Mouse (Mus musculus) hindbrain, embryonic 10.5 days (tissue): ENCODE data around the gene Prkab2. TPM values are rescaled to one million over a fixed set of nuclear protein-coding genes. Genes with fewer than 3 reads are reported as not detected.

Experiments used
- DNase-seq: peaks from one replicate; pipeline ENCODE4 v3.0.0-alpha.2; 2017; ENCODE audit warnings: low spot score
- H3K27ac ChIP-seq: fragments of 300-500 bp; sonication (generic); 2 replicates; pipeline ENCODE4 v1.5.1; 2016; ENCODE audit warnings: mild to moderate bottlenecking, moderate library complexity
- H3K27me3 ChIP-seq: fragments of 300-500 bp; sonication (generic); 2 replicates; pipeline ENCODE4 v1.6.1; 2016; ENCODE audit warnings: mild to moderate bottlenecking; ENCODE audit not compliant: poor library complexity, insufficient read depth, severe bottlenecking
- H3K36me3 ChIP-seq: fragments of 300-500 bp; sonication (generic); 2 replicates; pipeline ENCODE4 v1.6.1; 2016; ENCODE audit warnings: mild to moderate bottlenecking, moderate library complexity
- H3K4me1 ChIP-seq: fragments of 300-500 bp; sonication (generic); replicated peaks from 2 replicates; pipeline ENCODE4 v1.6.1; 2016; ENCODE audit warnings: mild to moderate bottlenecking
- H3K4me3 ChIP-seq: fragments of 300-500 bp; sonication (generic); 2 replicates; pipeline ENCODE4 v1.5.1; 2016; ENCODE audit warnings: mild to moderate bottlenecking, moderate library complexity
- H3K9me3 ChIP-seq: fragments of 300-500 bp; sonication (generic); 2 replicates; pipeline ENCODE4 v1.6.1; 2016; ENCODE audit warnings: mild to moderate bottlenecking, moderate library complexity
- WGBS: fragments of 180-500 bp; shearing (Covaris S2); methylation state at CpG from one replicate; pipeline ENCODE4 v1.1.7; 2016; 5-methylcytosine and 5-hydroxymethylcytosine counted together
- polyA plus RNA-seq: library from polyadenylated mRNA; unstranded; fragments of >200 nt; fragmentation: Nextera tagmentation; extraction: Ambion mirVana; gene quantifications from 2 replicates; pipeline ENCODE4 v1.2.1, GENCODE M21; 2016

The Prkab2 gene
- polyA plus RNA-seq, result 6.4 and 7.4 TPM in 2 replicates

DNA sequence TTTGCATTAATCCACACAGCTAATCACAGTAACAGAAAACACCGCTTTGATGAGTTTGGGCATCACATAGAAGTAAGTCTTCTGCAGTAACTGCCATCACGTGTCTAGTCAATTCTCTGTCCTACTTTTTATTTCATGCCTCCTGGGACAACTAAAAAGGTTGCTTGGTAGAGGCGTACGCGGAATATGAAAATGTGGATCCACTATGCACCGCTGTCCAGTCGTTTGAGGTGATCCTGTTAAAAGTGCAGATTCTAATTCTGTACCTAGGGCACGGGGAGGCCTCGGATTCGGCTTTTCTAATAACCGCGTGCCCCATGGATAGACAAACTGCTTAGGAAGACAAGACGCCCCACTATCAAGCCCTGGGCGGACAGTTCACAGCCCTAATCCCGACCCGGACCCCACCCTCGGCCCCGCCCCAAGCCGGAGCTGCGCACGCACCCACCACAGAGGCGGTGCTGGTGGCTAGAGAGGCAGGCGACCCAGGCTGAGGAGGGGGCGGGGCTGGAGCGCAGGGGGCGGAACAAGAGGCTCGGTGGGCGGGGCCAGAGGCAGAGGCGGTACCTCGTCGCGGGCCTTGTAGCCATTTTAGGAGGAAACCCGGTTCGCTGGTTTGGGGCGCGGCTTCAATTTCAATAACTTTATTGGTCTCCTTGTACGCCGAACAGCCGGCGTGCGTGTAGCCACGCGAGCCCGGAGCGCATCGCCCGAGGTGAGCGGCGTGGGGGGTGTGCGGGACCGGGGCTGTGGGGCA is at the start of gene Prkab2:
Prkab2 (plus strand) TSS at position 539 of the 757 bp plus-strand sequence.
- H3K4me1 ChIP-seq, result peaks cover 17% of the 10 kb centered on the region
- H3K36me3 ChIP-seq, result peaks cover 7% of the 10 kb centered on the region
- H3K27ac ChIP-seq, result peak within 1 kb of the TSS; percentile 89
- WGBS, result 2% methylated on average over 51 of the region's 51 CpGs
- no peaks in the 10 kb centered on the region for H3K27me3 ChIP-seq
- H3K9me3 ChIP-seq, result 0 out of 2 replicates have a peak, but pooled peaks cover 3% of the 10 kb centered on the region
- DNase-seq, result peak; percentile 100
- H3K4me3 ChIP-seq, result peak within 1 kb of the TSS; percentile 87

DNA sequence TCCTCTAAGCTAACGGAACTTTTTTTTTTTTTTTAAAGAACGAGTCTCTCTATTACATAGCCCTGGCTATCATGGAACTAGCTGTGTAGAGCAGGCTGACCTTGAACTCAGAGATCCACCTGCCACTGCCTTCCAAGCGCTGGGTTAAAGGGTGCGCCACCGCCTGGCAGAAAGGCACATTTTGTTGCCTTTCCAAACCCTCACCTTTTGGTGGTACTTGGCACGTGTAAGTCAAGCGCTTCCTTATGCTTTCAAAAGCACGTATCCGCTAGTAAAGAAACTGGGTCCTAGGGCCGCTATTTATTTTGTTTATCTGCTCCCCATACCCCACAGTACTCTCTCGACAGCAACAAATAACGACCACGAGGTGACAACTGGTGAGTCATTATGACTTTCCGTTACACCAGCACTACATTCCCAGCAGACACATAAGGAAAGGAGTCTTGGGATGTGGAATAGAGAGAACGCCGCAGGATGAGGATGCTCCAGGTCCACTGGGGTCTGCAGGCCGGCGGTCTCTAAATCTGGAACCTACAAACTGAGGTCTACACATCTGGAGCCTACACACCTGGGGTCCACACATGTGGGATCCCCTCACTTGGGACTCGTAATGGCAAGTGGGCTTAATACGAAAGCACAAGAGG is 48.7 kb upstream of the Prkab2 start:
- no peaks in the 10 kb centered on the region for H3K36me3 ChIP-seq
- H3K27ac ChIP-seq, result peak overlapping the region; percentile 99
- no peaks in the 10 kb centered on the region for H3K27me3 ChIP-seq
- 3% methylated on average over 20 of the region's 20 CpGs for WGBS
- H3K4me1 ChIP-seq, result peaks cover 17% of the 10 kb centered on the region
- DNase-seq, result peak; percentile 17
- peak overlapping the region; percentile 80 for H3K4me3 ChIP-seq
- no peaks in the 10 kb centered on the region for H3K9me3 ChIP-seq

DNA sequence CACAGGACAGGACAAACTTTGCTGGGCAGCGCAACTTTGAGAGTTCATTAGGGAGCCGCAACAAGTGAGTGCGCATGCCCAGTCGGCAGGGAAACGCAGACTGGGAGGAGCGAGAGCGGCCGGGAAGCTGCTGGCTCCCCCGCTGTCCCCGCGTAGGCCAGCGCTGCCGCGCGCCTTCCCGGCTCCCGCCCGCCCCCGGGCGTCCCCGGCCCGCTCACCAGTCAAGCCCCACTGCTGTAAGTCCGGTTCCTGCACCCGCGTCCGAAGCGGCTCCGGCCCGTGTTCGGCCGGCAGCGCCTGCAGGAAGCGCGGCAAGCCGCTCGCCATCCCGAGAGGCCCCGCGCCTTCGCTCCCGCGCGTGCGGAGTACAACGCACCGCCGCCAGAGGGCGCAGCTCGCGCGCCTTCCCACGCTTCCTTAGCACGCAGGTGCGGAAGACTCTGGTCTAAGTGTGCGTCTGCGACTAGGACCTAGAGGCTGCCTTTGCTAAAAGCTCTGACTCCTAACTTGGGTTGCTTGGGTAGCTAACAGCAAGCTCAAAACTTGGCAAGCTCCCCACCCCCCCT is 48.1 kb upstream of the Prkab2 start, which contains the start of gene Chd1l:
Chd1l (minus strand) TSS at position 359 of the 566 bp plus-strand sequence.
- peak within 1 kb of the TSS; percentile 99 for H3K27ac ChIP-seq

DNA sequence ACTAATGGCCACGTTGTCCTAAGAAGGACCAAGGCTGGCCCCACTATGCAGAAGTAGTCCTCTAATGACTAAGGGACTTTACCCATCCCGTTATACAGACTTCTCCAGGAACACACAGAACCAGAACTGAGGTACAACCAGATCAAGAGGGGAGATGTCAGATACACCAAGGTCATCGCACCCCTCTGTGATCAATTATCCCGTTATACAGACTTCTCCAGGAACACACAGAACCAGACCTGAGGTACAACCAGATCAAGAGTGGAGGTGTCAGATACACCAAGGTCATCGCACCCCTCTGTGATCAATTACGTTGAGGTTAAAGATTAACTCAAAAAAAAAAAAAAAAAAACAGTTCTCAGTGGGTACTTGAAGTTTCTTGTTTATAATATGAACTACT is 47.0 kb upstream of the Prkab2 start:
- Histone ChIP-seq H3K4me3 (no peak overlapping the region), H3K4me1 (peaks cover 17% of the 10 kb centered on the region), H3K36me3 (no peaks in the 10 kb centered on the region), H3K27ac (no peak overlapping the region), H3K27me3 (no peaks in the 10 kb centered on the region), H3K9me3 (no peaks in the 10 kb centered on the region)
- 90% methylated on average over 6 of the region's 6 CpGs for WGBS
- no peak for DNase-seq

More for the DNA sequence above, 48.1 kb upstream of the Prkab2 start, which contains the start of gene Chd1l:
- no peaks in the 10 kb centered on the region for H3K27me3 ChIP-seq
- H3K36me3 ChIP-seq, result no peaks in the 10 kb centered on the region
- H3K4me3 ChIP-seq, result peak within 1 kb of the TSS; percentile 80
- DNase-seq, result peak; percentile 94
- no peaks in the 10 kb centered on the region for H3K9me3 ChIP-seq
- 1% methylated on average over 56 of the region's 56 CpGs for WGBS
- H3K4me1 ChIP-seq, result peaks cover 17% of the 10 kb centered on the region

DNA sequence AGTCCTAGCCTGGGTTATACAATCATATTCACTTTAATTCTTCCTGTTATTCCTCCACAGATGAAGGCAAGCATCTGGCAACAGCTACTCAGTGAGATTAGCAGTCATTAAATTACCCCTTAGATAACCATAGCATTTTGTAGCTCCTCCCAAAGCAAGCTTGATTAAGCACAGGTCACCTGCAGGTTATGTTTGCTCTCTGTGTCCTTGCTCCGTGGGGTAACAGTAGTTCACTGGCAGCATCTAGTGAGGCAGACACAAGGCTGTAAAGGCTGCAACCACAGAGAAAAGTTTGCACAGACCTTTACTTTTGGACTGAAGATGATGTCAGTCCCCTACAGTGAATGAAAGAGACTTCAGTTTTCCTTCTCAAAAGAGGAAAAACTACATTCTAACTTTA is 42.8 kb upstream of the Prkab2 start:
- DNase-seq, result no peak
- H3K4me1 ChIP-seq, result no peaks in the 10 kb centered on the region; the same call in 1 of the 2 replicates
- no peaks in the 10 kb centered on the region for H3K27me3 ChIP-seq
- no peak overlapping the region for H3K4me3 ChIP-seq
- no peaks in the 10 kb centered on the region for H3K9me3 ChIP-seq
- H3K36me3 ChIP-seq, result no peaks in the 10 kb centered on the region
- H3K27ac ChIP-seq, result no peak overlapping the region
- 47% methylated on average over 1 of the region's 1 CpGs for WGBS

DNA sequence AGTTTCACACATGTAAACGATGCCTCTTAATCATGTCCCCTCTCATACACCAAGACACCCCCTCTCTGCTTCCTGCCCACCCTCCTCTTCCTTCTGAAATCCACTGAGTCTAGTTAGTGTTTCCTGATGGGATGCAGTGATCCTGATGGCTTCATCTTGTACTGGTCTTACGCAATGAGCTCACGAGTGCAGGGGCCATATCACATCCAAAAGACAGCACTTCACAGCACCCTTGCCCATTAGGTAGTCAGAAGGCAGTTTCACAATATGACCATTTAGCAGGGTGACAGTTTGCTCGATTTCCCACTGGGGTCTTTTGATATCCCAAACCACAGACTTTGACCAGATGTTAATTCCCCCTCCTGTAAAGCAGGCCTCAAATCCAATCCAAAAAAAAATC is 42.1 kb upstream of the Prkab2 start:
- no peak overlapping the region for H3K27ac ChIP-seq
- no peaks in the 10 kb centered on the region for H3K9me3 ChIP-seq
- WGBS, result 88% methylated on average over 4 of the region's 4 CpGs
- no peak overlapping the region for H3K4me3 ChIP-seq
- H3K36me3 ChIP-seq, result no peaks in the 10 kb centered on the region
- no peaks in the 10 kb centered on the region for H3K27me3 ChIP-seq
- H3K4me1 ChIP-seq, result no peaks in the 10 kb centered on the region
- DNase-seq, result no peak

DNA sequence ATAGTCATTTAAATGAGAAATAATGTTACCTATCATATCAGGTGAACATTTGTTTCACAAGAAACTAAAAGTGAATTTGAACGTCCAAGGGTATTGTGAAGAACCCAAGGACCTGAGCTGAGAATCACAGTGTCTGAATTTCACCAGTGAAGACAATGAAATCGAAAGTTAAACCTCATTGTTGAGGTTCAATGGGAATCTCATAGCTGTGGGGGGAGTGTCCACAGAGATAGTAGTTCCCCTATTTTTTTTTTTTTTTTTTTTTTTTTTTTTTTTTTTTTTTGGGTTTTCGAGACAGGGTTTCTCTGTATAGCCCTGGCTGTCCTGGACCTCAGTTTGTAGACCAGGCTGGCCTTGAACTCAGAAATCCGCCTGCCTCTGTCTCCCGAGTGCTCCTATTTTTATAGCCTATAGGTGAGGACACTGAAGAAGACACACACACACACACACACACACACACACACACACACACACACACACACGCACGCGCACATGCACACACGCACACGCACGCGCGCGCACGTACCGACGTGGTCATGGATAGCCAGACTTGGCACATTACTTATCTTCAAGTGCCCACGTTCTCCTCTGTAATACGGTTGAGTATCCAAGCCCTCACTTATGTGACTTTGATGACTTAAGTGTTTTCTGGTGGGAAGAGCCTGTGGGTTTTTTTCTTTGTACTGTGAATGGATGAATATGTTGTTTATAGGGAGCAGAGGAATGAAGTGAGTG is 40.7 kb upstream of the Prkab2 start:
- Histone ChIP-seq H3K4me1 (no peaks in the 10 kb centered on the region), H3K27ac (no peak overlapping the region), H3K36me3 (no peaks in the 10 kb centered on the region), H3K9me3 (no peaks in the 10 kb centered on the region), H3K4me3 (no peak overlapping the region), H3K27me3 (no peaks in the 10 kb centered on the region)
- WGBS, result 95% methylated on average over 19 of the region's 19 CpGs
- DNase-seq, result no peak

DNA sequence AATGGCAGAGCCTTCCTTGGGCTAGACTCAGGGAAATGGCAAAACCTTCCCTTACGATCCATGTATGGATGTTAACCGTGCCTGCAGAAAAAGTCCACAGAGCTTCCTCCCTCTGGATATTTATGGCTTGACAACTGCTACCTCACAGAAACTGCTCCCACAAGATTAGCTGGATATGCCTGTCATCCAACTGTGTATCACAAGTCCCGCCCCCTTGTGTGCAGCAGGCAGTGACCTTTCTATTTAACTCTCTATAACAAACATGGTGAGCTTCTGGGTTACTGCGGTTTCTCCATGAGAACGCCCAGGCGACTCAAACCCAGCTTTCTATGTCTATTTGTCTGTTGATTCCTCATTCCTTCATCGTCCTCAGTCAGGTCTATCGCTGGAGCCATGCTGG is 40.1 kb upstream of the Prkab2 start:
- DNase-seq, result no peak
- H3K36me3 ChIP-seq, result no peaks in the 10 kb centered on the region
- no peaks in the 10 kb centered on the region for H3K4me1 ChIP-seq
- 91% methylated on average over 8 of the region's 8 CpGs for WGBS
- H3K4me3 ChIP-seq, result no peak overlapping the region
- H3K27me3 ChIP-seq, result no peaks in the 10 kb centered on the region
- no peak overlapping the region for H3K27ac ChIP-seq
- H3K9me3 ChIP-seq, result no peaks in the 10 kb centered on the region

DNA sequence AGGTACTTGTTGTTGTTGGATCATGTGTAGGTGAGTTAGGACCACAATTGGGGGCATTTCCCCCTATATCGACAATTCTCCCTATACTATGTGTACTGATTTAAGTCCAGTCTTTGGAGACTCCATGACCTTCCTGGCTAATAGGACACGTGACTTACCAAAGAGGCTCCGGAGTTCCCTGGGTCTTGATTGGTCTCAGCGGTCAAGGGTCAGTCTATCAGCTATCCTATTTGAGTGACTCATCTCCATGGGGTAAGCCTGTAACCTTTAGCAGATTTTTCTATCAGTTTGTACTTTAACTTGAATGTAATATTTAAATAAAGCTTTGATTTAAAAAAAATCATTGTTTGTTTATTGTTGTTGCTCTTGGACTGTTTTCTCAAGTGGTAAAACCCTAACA is 37.3 kb upstream of the Prkab2 start:
- H3K4me3 ChIP-seq, result no peak overlapping the region
- 88% methylated on average over 4 of the region's 4 CpGs for WGBS
- H3K9me3 ChIP-seq, result no peaks in the 10 kb centered on the region
- no peaks in the 10 kb centered on the region for H3K27me3 ChIP-seq
- H3K4me1 ChIP-seq, result no peaks in the 10 kb centered on the region
- no peaks in the 10 kb centered on the region for H3K36me3 ChIP-seq
- H3K27ac ChIP-seq, result no peak overlapping the region
- no peak for DNase-seq

DNA sequence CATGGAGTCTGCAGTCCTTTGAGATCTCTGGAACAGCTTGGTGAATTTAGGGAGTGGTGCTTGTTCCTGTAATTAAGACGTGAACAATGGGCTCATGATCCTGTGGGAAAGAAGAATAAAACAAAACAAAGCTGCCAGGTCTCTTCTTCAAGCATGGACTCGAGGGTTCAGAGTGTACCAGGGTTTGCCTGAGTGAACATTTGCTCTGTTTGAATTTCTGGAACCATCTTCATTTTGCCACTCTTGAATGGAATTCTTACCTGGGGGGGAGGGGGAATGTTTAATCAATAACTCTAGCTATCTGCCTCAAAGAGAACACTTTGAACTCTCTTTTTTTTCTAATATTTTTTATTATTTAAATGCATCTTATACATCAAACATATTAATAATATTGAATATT is 33.4 kb upstream of the Prkab2 start:
- no peak for DNase-seq
- Histone ChIP-seq H3K27me3 (no peaks in the 10 kb centered on the region), H3K4me3 (no peak overlapping the region), H3K4me1 (peaks cover 9% of the 10 kb centered on the region), H3K27ac (no peak overlapping the region), H3K9me3 (no peaks in the 10 kb centered on the region), H3K36me3 (no peaks in the 10 kb centered on the region)
- WGBS, result 49% methylated on average over 2 of the region's 2 CpGs

DNA sequence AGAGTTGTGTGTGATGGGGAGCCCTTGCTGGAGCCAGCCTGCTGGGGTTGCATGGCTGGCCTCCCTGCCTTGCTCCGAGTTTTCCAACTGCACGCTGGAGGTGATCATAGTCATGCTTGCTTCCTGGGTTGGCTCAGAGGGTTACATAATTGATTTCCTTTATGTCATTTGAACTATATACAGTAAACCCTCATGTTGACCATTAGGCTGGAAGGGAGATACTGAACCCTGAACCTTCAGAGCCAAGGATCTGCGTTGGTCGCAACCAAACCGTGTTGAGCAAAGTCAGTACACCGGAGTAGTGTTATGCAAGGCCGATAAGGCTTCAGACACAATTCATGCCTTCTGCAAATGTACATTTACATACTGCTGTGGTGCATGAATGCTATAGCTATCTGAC is 30.1 kb upstream of the Prkab2 start:
- WGBS, result 81% methylated on average over 7 of the region's 7 CpGs
- H3K36me3 ChIP-seq, result no peaks in the 10 kb centered on the region
- no peak overlapping the region for H3K27ac ChIP-seq
- H3K9me3 ChIP-seq, result no peaks in the 10 kb centered on the region
- DNase-seq, result no peak
- H3K27me3 ChIP-seq, result no peaks in the 10 kb centered on the region
- no peak overlapping the region for H3K4me3 ChIP-seq
- H3K4me1 ChIP-seq, result peaks cover 9% of the 10 kb centered on the region

DNA sequence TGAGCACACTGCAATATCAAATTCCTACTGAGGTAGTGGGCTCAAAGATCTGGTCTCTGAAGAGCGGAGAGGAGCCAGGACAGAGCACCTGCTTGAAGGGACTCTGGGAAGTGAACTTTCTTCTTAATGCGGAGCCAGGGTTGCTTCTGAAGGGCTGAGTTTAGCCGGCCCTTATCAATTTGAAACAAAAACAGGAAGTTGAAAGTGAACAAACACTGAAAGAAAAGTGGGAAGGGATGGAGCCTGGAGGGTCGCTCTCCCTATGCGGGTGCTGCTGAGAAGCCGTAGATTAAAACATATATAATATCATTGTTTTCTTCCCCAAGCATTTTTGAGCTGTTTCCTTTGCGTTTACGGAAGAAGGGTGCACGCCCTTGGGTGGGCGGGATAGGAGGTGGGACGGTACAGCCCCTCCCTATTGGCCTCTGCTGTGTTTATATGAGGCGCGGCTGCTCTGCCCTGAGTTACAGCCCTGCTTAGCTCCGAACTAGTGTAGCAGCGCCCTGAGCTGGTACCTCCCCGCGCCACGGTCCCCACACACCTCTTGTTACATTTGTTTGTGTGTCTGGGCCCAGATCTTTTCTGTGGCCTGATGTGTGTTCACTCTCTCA is 29.5 kb upstream of the Prkab2 start, which contains the start of gene Fmo5:
Fmo5 (plus strand) TSS at position 414 of the 611 bp plus-strand sequence.
- WGBS, result 5% methylated on average over 18 of the region's 18 CpGs
- DNase-seq, result peak; percentile 34
- Histone ChIP-seq H3K4me3 (peak within 1 kb of the TSS; percentile 47), H3K27ac (peak within 1 kb of the TSS; percentile 64), H3K9me3 (no peaks in the 10 kb centered on the region), H3K4me1 (peaks cover 9% of the 10 kb centered on the region), H3K36me3 (no peaks in the 10 kb centered on the region), H3K27me3 (no peaks in the 10 kb centered on the region)
